Mouse (Mus musculus) adrenal gland, postnatal 4 days (tissue): ENCODE measurements around the gene Spry1. TPM values are rescaled to one million over a fixed set of nuclear protein-coding genes. Genes with fewer than 3 reads are reported as not detected.
"Not testable (repeated sequence)": the region's sequence is repeated elsewhere in the genome, so short reads cannot be mapped to it uniquely, and the experiment has no call there.

ENCODE experiments used
- DNase-seq, 2 experiments: peaks; one replicate each; pipeline ENCODE4 v3.0.0; 2021 to 2022; ENCODE audit warnings: low spot score in 2 of 2, mixed read lengths in 2 of 2
- long read RNA-seq, 2 experiments: library from polyadenylated mRNA; stranded (forward); transcript quantifications; one replicate each; pipeline ENCODE4 v2.0.0; 2021
- total RNA-seq, 2 experiments: library from RNA; stranded (reverse); gene quantifications; 2 replicates each; pipeline ENCODE4 v1.2.3; 2021

The Spry1 gene
- total RNA-seq, result 10 to 100 TPM; 35.4 to 40.6 TPM
- long read RNA-seq, experiment 1, transcript Spry1-203 (3 exons, 2,451 nt), result minor isoform, 17 of 48 reads
- long read RNA-seq, experiment 1, transcript Spry1-201 (3 exons, 2,481 nt), result major isoform, 25 of 48 reads
- long read RNA-seq, experiment 1, partial matches to known transcripts, result 0 of 48 reads
- long read RNA-seq, experiment 1, other reads (novel, unspliced or antisense), result 2 of 48 reads
- long read RNA-seq, experiment 2, transcript Spry1-201 (3 exons, 2,481 nt), result major isoform, 61 of 117 reads
- long read RNA-seq, experiment 2, transcript Spry1-203 (3 exons, 2,451 nt), result minor isoform, 33 of 117 reads
- long read RNA-seq, experiment 2, transcript Spry1-202 (2 exons, 2,773 nt), result minor isoform, 10 of 117 reads
- long read RNA-seq, experiment 2, partial matches to known transcripts, result 0 of 117 reads
- long read RNA-seq, experiment 2, other reads (novel, unspliced or antisense), result 13 of 117 reads

DNA sequence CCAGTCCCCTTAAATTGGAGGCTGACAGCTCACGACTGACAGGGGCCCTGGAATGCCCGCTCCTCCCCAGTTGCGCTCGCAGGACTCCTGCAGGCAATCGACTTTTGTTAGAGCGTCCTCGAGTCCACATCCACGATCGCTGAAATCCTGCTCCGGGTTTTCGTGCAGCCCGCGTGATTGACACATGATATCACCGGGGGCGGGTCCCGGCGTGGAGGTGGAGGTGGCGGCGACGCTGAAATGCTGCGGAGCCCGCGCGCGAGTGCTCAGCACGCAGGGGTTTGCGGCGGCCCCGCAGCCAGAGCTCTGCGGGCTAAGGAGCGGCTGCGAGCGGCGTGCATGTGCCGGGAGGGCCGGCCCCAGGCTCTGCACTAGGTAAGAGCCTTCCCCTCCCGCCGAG lies at the start of gene Spry1:
Spry1 (plus strand) TSS at position 258 of the 400 bp plus-strand sequence.
- DNase-seq, result peak; percentile 82 to 92

- DNase-seq, result no peak
Observed at GRCm38 (mm10) chr3:37595721-37596120, 44.0 kb upstream of the Spry1 start.

- no peak for DNase-seq
Observed at GRCm38 (mm10) chr3:37596519-37596918, 43.2 kb upstream of the Spry1 start.

- DNase-seq, result no peak
Observed at GRCm38 (mm10) chr3:37597200-37597599, 42.5 kb upstream of the Spry1 start.

DNA sequence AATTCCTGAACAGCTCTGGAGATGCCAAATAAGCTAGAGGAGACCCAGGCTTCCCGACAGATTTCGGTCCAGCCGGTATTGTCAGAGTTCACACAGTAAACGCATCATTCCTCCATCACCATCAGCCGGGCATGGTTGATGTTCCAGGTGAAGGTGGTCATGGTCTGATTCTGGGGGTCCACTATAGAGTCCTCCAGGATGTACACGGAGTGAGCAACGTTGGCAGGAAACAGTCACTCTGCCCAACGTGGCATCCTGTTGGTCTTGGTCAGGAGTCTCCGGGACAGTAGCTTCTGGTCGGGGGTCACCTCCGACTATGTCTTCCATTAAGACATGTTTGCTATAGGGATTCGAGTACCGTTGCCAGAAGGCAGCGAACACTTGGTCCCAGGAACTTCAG lies 40.1 kb upstream of the Spry1 start:
- not testable (repeated sequence) for DNase-seq

GRCm38 (mm10) chr3:37602356-37602755 lies 37.4 kb upstream of the Spry1 start:
- no peak for DNase-seq

GRCm38 (mm10) chr3:37602890-37603289 lies 36.9 kb upstream of the Spry1 start:
- DNase-seq, result no peak

DNA sequence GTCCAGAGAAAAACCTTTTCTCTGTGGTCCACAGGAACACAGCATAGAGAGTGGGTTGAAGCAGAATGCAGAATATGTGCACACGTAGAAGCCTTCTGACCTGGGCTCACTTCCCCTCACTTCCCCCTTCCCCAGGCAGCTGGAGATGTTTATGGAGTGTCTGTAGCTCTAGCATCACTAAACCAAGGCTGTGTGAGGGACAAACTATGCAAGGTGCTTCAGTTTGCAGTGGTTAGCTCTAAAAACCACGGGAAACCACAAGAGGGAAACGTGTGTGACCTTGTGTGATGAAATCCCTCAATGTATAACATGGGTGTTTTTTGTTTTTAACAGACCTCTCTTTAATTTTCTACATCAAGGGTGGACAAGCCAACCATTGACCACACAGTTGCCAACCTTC lies 36.2 kb upstream of the Spry1 start:
- no peak for DNase-seq

DNA sequence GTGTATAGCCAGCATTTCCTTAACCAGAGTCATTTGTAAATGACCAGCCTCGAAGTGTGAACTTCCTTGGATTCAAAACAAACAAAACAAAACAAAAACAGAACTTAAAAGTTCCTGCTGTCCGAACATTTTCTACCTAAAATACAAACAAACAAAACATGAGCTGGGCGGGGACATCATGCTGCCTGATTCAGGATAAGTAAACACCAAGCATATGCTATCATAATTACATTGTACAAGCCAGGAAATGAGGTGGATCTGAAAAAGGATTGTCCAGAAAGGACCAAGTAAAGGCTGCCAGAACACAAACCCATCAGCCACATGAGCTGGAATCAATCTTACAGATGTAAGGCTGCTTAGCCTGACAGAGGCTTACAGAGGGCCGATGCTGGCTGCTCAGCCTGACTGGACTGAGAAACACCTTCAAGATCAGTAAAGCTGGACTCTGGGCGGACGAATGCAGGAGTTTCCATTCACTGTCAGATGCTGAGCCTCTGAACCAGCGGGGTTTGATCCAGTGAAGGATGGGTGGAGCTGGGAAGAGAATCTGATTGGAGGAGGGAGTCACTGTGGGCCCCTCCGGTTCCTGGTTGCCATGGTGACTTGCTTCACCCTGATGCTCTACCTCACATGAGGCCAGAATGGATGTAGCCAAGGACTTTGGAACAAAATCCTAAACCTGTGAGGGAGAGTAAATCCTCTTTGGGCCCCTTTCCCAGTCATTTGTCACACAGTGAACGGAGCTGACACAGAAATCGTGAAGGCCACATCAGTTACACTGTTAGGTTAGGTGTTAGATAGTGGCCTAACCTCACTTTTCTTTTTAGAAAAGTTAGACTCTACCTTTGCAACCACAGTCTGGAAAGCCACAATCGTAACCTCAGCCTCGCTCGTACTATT lies 34.5 kb upstream of the Spry1 start:
- DNase-seq, result no peak

DNA sequence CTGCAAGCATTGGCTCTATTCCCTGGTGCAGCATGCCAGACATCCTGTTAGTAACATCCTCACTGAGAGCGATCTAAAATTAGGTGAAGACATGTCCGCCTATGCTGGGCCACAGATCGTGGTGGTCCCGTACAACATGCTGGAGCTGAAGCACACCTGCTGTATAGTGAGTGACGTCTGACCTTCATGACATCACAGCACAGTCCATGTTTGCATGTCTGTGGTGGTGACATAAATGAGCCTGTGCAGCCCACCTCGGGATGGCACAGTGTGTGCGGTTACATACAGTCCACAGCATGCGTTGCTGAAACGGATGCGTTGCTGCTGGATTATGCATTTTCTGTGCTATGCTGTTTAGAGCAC lies 33.9 kb upstream of the Spry1 start:
- no peak for DNase-seq

DNA sequence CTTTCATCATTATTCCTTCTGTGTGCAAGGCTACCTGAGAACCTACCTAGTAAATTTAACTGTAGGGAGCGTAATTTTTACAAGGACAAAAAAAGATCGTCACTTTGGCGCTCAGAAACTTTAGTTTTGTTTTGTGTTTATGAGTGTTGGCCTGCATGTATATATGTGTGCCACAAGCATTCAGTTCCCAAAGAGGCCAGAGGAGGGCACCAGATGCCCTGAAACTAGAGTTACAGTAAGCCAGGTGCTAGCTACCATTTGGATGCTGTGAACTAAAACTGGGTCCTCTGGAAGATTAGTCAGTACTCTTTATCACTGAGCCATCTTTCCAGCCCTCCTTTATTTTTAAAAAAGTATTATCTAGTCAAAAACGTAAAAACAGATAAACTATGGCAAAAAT lies 30.8 kb upstream of the Spry1 start:
- no peak for DNase-seq

DNA sequence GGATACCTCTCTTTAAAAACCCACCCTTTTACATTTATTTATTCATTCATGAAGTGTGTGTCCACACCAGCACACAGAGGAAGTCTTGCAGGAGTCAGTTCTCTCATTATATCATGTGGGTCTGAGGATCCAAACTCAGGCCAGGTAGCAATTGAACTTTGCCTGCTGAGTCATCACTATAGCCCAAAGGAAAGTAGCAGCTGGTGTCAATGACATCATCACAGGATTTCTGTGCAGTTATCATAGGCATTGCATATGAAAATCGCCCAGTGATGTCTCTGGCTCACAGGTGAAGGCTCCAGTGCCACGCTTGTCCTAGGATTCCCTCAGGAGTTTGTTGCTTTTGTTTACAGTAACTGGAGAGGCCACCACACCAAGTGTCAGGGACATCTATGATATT lies 29.1 kb upstream of the Spry1 start:
- DNase-seq, result no peak

DNA sequence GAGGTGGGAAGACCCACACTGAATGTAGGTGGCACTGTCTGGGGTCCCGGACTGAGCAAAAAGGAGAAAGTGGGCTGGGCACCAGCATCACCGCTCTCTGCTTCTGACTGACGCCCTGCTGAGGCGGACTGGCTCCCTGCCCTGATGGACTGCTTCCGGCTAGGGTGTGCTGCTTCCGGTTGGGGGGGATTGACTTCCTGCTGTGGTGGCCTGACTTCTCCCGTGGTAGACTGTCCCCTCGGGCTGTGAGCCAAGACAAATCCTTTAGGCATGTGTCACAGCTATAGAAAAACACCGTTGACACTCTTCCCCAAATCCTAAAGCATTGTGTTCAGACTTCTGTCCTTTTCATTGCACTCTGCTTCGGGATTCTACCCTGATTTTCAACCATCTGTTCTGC lies 26.0 kb upstream of the Spry1 start:
- DNase-seq, result no peak

- no peak for DNase-seq
Observed at GRCm38 (mm10) chr3:37614878-37615650, 24.7 kb upstream of the Spry1 start.

DNA sequence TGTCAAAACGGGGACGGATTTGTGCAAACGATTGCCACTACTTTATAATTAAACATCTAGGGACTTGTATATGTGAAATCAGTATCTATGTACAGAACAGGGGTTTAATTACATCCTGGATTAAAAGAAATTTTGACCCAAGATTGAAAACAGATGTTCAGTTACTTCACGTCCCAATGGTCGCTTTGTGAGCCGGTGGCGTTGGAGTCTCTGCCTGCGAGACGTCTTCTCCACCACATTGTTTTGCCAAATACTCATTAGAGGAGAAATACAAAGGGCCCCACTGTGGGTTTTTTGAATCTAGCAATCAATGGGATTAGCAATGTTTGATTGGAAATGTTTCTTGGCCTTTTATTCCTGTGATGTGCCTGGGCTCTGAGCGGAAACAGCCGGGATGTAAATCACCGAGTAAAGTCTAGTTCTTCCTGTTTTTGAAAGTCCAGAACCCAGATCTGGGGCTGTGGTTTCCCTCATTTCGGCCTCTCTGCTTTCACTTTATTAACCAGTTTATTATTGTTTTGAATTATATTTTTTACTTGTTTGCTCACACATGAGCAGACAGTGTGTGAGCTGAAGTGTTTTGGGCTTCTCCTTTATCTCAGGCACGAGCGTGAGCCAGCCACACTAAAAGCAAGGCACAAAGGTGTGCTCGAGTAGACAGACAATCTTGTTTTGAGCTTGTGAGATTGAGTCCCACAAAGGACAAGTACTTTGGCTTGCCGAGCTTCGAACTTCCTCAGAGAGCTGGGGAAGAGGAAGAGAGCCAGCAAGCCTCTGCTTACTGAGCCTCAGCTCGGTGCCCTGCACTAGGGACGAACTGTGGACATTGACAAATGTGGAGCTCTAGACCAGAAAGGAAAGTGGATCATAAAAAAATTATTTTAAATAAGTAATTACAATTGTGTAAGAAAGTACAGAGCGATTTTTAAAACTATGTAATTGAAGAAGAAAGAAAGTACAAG lies 22.9 kb upstream of the Spry1 start:
- DNase-seq, result no peak

DNA sequence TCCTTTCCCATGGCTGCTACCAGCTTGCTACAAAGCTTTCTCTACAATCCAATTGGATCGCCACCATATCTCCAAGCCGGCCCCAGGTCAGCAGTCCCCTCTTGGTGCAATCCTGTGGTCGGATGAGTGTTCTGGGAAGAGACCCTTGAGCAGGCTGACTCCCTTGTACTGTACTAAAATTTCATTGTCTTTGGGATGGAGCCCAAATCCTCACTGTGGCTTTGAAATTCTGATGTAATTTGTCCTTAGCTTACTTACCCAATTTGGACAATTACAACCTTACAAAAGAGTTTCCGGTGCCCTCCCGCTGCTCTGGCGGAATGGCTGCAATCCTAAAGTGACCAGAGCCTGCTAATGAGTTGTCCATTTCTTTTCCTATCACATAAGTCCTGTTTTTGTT lies 7.5 kb upstream of the Spry1 start:
- no peak for DNase-seq

DNA sequence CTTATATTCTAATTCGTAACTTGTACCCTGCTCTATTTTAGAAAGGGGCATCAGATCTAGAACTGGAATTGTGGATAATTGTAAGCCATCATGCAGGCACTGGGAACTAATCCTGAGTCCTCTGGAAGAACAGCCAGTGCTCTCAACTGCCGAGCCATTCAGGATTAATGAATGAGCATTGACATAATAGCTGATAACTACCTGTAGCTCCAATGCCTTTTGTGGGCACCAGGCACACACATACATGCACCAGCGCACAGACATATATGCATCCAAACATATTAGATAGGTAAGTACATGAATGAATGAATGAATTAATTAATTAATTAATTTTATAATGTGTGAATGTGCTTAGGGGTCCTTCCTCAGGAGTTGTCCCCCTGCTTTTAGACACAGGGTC lies 7.0 kb upstream of the Spry1 start:
- no peak for DNase-seq

DNA sequence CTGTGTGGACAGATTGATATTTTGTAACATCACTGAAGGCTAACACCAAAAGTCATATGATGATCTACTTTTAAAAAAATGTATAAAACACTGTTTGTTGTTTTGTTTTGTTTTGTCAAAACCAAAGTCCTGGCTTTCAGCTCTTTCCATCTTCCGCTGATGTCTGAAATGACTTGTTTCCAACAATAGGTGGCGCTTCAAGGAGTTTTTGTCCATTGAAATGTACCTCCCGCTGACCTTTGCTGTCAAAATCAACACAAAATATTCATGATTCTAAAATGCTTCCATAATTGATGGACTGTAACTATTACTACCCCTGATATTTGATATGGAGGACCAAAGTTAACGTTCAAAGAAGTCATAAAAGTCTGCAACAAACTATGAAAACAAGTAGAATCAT lies 5.1 kb upstream of the Spry1 start:
- no peak for DNase-seq

- no peak for DNase-seq
Observed at GRCm38 (mm10) chr3:37636921-37637320, 2.8 kb upstream of the Spry1 start.

GRCm38 (mm10) chr3:37640162-37640721 lies 495 bp downstream of the Spry1 start:
- peak; percentile 19 to 22 for DNase-seq
